Mouse (Mus musculus): ENCODE results near the gene Stkld1.

GRCm38 (mm10) chr2:26916738-26917137, 17.1 kb upstream of the Stkld1 start:
- TF ChIP-seq CTCF (IDR thresholded peaks at IDR 0.05) (no peak), EP300 (IDR thresholded peaks at IDR 0.05) (no peak)

Data from lung, postnatal 0 days (tissue).